Mouse (Mus musculus): ENCODE data around the gene Arl8b. TPM values are rescaled to one million over a fixed set of nuclear protein-coding genes. Genes with fewer than 3 reads are reported as not detected.
"Not testable (repeated sequence)": the region's sequence is repeated elsewhere in the genome, so short reads cannot be mapped to it uniquely, and the experiment has no call there.

Arl8b gene
- polyA plus RNA-seq, 1 experiment from 2014 or later: 34.5 TPM

- WGBS (ENCODE audit: insufficient replicate concordance): 56% methylated on average over 5 of the region's 5 CpGs
- no peak for ATAC-seq
- TF ChIP-seq CTCF (IDR thresholded peaks at IDR 0.05; ENCODE audit: low read depth) (no peak), EP300 (IDR thresholded peaks at IDR 0.05; ENCODE audit: low read depth) (no peak)
Measured at GRCm38 (mm10) chr6:108866317-108866716, 83.4 kb downstream of the Arl8b start.

GRCm38 (mm10) chr6:108869031-108869430, 86.1 kb downstream of the Arl8b start:
- H3K27me3 ChIP-seq (ENCODE audit: insufficient read depth, low read length); H3K9ac ChIP-seq (replicated peaks); H3K4me1 ChIP-seq (ENCODE audit: insufficient read depth); ATAC-seq; H3K27ac ChIP-seq (ENCODE audit: low read depth); H3K9me3 ChIP-seq (ENCODE audit: low read length); DNase-seq; H3K4me2 ChIP-seq (ENCODE audit: low read depth, low read length); H3K4me3 ChIP-seq (ENCODE audit: low read depth, low read length); H3K36me3 ChIP-seq (replicated peaks; ENCODE audit: insufficient read depth, low read length): not testable (repeated sequence)
- WGBS (ENCODE audit: insufficient replicate concordance): 53% methylated on average over 2 of the region's 2 CpGs

More at GRCm38 (mm10) chr6:108866317-108866716, 83.4 kb downstream of the Arl8b start:
- Histone ChIP-seq H3K36me3 (replicated peaks; ENCODE audit: insufficient read depth, low read length) (no peaks in the 10 kb centered on the region), H3K27ac (ENCODE audit: low read depth) (no peak overlapping the region), H3K9me3 (ENCODE audit: low read length) (0 out of 2 replicates have a peak, but pooled peaks cover 3% of the 10 kb centered on the region), H3K9ac (replicated peaks) (no peak overlapping the region), H3K27me3 (ENCODE audit: insufficient read depth, low read length) (no peaks in the 10 kb centered on the region), H3K4me1 (ENCODE audit: insufficient read depth) (no peaks in the 10 kb centered on the region), H3K4me3 (ENCODE audit: low read depth, low read length) (no peak overlapping the region), H3K4me2 (ENCODE audit: low read depth, low read length) (no peak overlapping the region)
- DNase-seq: no peak

- Histone ChIP-seq H3K9ac (replicated peaks) (no peak overlapping the region), H3K9me3 (ENCODE audit: low read length) (no peaks in the 10 kb centered on the region), H3K4me3 (ENCODE audit: low read depth, low read length) (no peak overlapping the region), H3K27me3 (ENCODE audit: insufficient read depth, low read length) (no peaks in the 10 kb centered on the region), H3K4me1 (ENCODE audit: insufficient read depth) (no peaks in the 10 kb centered on the region), H3K4me2 (ENCODE audit: low read depth, low read length) (no peak overlapping the region), H3K27ac (ENCODE audit: low read depth) (no peak overlapping the region), H3K36me3 (replicated peaks; ENCODE audit: insufficient read depth, low read length) (no peaks in the 10 kb centered on the region)
- WGBS (ENCODE audit: insufficient replicate concordance): 81% methylated on average over 2 of the region's 2 CpGs
- ATAC-seq (no peak), DNase-seq (no peak)
- no peak for TF ChIP-seq CTCF (IDR thresholded peaks at IDR 0.05; ENCODE audit: low read depth)
- no peak for TF ChIP-seq EP300 (IDR thresholded peaks at IDR 0.05; ENCODE audit: low read depth)
Measured at GRCm38 (mm10) chr6:108870421-108870820, 87.5 kb downstream of the Arl8b start.

DNA sequence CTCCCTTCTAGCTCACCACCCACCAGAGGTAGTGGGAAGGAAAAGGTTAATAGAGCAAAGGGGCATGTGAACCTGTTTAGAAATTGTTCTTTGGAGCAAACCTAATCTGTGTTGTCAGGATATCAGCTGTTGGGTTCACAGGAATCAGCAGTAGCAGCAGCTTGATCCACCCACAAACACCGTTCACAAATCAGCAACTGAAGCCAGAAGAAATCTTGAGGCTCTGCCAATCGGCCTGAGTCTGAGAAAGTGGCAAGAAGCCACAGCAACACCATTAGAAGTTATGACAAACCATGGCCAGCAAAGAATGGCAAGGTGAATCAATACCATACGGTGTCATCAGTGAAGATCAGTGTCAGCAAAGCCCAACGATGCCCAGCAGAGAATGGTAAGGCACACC, 88.4 kb downstream of the Arl8b start:
- Histone ChIP-seq H3K4me1 (ENCODE audit: insufficient read depth) (no peaks in the 10 kb centered on the region), H3K27me3 (ENCODE audit: insufficient read depth, low read length) (no peaks in the 10 kb centered on the region), H3K9ac (replicated peaks) (no peak overlapping the region), H3K4me2 (ENCODE audit: low read depth, low read length) (no peak overlapping the region), H3K4me3 (ENCODE audit: low read depth, low read length) (no peak overlapping the region), H3K9me3 (ENCODE audit: low read length) (no peaks in the 10 kb centered on the region), H3K27ac (ENCODE audit: low read depth) (no peak overlapping the region), H3K36me3 (replicated peaks; ENCODE audit: insufficient read depth, low read length) (no peaks in the 10 kb centered on the region)
- TF ChIP-seq EP300 (IDR thresholded peaks at IDR 0.05; ENCODE audit: low read depth) (no peak), CTCF (IDR thresholded peaks at IDR 0.05; ENCODE audit: low read depth) (no peak)
- WGBS (ENCODE audit: insufficient replicate concordance): 80% methylated on average over 4 of the region's 4 CpGs
- ATAC-seq (no peak), DNase-seq (no peak)

Other genes starting within 250 kb of the Arl8b start
- 19.1 and 26.9 TPM in 2 replicates for gene Bhlhe40, start 122.5 kb upstream of the Arl8b start, polyA plus RNA-seq (2015; fragmentation: Nextera tagmentation; extraction: Ambion mirVana)
- gene Edem1, start 45.5 kb downstream of the Arl8b start, polyA plus RNA-seq (2015; fragmentation: Nextera tagmentation; extraction: Ambion mirVana): 23.1 and 25.7 TPM in 2 replicates

Data from liver, postnatal 0 days (tissue).